Mouse (Mus musculus): ENCODE data around the gene C8b.

DNA sequence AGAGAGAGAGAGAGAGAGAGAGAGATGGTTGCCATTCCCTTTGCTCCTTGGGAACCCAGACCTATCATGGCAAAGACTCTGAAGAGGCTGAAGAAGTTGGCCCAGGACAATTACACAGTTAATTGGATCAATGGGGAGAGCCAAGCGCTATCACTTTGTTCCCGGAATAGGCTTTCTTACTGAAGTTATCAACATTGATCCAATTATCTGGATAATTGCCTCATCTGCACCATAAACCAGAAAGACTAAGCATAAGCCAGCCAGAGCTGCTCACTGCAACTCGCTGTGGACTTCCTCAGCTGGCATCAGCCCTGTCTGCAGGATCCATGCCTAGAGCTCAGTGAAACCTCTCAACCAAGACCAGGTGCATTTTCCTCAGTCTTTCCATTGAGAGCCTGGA is 9.5 kb downstream of the C8b start:
- TF ChIP-seq CTCF (IDR thresholded peaks at IDR 0.05; ENCODE audit: low read depth) (no peak), EP300 (IDR thresholded peaks at IDR 0.05; ENCODE audit: low read depth) (no peak)
